Mouse (Mus musculus): Measurements from ENCODE around the gene Slc22a16.
"Not testable (repeated sequence)": the region's sequence is repeated elsewhere in the genome, so short reads cannot be mapped to it uniquely, and the experiment has no call there.

Gene Slc22a16

GRCm38 (mm10) chr10:40570036-40570435 is at the start of gene Slc22a16:
TSS of gene Slc22a16 (plus strand) at chr10:40570336.
- DNase-seq (ENCODE audit: low read depth, low spot score) = no peak

DNA sequence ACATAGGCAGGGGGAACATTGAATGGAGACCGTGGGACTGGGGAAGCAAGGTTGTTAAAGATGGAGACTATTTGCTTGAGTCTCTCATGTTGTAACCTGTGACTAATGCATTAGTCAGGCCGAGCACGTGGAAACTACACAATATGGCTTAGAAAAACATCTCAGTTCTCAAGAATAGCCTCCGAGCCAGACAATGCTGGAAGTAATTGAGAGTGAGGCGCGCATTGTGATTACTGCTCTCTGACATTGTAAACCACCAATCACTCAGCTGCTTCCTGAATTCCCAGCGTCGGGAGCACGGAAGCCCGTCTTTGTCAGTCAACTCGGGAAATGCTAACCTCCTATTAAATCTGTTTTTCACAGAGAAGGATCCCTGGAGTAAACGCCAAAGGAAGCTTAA is 48.6 kb upstream of the Slc22a16 start:
- DNase-seq (ENCODE audit: low read depth, low spot score) = no peak

GRCm38 (mm10) chr10:40523312-40523975 is 46.7 kb upstream of the Slc22a16 start:
- DNase-seq (ENCODE audit: low read depth, low spot score) = no peak

GRCm38 (mm10) chr10:40524032-40524806 is 45.9 kb upstream of the Slc22a16 start:
- DNase-seq (ENCODE audit: low read depth, low spot score) = no peak

DNA sequence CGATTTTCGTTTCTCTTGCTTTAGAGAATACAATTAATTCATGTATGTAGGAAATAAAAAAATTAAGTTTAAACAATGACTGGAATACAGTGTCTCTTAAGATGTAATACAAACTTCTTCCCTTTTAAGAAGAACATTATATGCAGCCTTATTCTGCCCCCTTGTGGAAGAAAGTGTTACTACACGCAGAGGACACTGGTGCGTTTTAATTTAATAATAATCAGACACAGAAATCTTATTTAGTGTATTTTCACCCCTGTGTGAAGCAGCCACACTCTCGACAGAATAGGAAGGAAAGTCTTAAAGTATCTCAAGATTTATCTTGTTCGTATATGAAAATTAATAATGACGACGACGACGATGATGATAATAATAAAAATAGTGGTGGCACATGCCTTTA is 45.1 kb upstream of the Slc22a16 start:
- DNase-seq (ENCODE audit: low read depth, low spot score) = peak; percentile 58

DNA sequence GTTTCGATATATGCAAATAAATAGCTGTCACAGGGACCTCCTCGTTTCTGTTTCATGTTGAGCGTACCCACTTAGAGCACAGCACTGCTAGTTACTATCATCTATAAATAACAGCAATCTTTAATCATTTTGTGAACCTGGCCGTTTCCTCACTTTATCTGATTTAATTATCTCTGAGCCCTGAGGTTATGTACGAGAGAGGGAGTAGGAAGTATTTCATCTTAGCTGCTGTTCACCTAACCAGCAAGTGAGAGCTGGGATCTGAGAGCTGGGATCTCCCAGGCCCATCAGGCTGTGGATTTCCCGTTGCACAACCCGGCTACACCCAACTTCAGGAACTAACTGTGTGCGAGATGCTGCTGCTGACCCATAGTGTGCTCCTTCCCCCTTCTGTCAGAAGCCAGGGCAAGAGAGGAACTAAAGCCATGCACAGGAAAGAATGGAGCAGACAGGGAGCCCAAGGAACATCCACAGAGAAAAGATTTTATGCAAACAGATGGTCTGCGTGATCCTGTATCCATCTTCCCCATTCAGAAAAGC is 44.5 kb upstream of the Slc22a16 start:
- DNase-seq (ENCODE audit: low read depth, low spot score) = no peak

DNA sequence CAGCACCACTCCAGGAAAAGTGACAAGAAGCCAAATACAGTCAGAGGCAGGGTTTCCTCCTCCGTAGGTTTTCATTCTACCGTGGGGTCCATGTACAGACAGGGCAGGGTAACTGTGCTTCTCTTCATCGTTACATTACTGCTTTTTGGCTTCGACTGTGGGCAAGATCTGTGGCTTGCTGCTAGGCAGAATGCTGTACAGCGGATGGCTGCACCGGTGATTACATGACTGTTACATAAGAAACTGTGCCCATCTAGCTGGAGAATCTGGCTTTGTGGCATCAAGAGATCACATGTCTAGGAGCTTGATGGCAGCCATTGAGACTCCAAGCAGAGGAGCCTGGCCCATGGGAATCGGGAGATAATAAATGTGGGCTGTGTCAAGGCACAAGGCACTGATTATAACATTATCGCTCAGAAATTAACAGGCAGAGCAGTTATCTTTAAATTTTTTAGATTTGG is 43.8 kb upstream of the Slc22a16 start:
- no peak for DNase-seq (ENCODE audit: low read depth, low spot score)

DNA sequence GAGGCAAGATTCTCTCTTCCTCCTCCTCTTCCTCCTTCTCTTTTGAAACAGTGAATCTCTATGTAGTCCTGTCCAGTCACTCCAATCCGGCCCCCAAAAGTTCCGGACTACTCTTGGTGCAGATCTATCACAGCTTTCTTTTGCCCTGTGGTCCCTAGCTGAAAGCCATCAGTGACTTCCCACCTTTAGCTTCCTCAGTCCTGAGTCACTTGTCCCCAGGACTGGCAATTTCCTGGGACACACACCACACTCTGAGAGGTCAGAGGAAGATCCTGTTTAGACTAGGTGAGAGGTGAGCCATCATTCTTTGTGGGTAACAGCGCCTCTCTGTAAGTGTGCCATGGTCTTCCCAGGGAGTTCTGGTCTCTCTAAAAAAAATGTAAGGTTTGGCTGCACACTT is 43.1 kb upstream of the Slc22a16 start:
- DNase-seq (ENCODE audit: low read depth, low spot score) = no peak

GRCm38 (mm10) chr10:40527573-40527972 is 42.6 kb upstream of the Slc22a16 start:
- DNase-seq (ENCODE audit: low read depth, low spot score) = no peak

DNA sequence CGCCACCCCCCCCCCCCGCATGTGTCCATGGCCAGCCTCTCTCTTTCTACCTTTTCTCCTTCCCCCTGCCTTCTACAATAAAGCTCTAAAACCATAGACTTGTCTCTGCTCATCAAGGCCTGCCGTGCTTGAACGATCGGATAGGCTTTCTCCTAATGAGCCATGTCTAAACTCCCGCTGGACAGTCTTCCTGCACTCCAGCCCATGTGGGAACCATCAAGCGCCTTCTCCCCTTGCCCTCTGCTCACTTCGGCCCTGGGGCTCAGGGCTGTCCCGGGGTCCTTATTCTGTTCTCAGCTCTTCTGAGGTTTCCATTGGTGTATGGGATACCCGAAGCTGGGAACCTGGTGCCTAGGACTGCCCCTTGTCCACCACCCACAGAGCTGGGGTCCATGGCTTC is 41.5 kb upstream of the Slc22a16 start:
- no peak for DNase-seq (ENCODE audit: low read depth, low spot score)

DNA sequence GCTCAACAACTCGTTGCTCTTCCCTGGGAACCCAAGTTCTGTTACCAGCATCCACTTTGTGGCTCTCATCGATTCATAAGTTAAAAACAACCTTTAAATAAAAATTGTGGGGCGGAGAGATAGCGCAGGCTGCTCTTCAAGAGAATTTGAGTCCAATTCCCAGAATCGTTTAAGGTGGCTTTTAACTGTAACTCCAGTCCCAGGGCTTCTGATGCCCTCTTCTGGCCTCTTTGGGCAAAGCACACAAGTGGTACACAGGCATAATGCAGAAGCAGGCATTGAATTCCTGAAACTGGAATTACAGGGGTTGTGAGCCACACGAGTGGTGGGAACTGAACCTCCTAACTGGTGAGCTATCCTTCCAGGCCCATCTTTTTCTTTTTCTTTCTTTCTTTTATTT is 40.5 kb upstream of the Slc22a16 start:
- peak; percentile 9 for DNase-seq (ENCODE audit: low read depth, low spot score)

DNA sequence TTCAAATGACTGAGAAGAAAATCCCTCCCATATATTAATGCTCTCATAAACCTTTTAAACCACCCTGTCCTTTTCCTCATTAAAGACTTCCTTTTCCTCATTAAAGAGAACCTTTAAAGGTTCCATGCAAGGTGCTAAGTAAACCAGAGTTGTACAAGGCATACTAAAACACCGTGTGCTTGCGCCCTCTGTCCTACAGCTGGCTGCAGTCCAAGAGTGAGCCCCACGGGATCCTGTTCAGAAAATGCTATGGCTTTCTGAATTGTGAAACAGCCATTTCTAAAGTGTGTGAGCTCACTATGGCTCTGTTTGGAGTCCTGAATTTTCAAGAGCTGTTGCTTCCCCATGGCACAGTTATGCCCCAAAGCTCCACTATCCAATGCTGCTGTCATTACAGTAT is 39.5 kb upstream of the Slc22a16 start:
- DNase-seq (ENCODE audit: low read depth, low spot score) = no peak

DNA sequence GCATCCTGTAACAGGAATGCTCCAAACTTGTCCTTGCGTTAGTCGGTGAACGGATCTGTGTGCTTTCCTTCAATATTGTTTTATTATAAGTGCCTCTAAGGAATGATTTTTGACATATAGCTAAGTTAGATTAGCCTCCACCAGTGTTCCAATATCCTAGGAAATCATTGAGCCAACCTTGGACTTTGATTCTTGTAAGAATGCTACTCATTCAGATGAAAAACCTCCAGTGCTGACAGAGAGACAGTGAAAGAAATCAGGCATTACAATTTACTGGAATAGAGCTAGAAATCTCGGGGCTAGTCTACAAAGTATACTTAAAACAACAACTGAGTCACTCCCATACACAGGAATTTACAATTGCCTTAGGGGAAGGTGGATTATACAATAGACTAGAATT is 37.5 kb upstream of the Slc22a16 start:
- DNase-seq (ENCODE audit: low read depth, low spot score) = not testable (repeated sequence)

- no peak for DNase-seq (ENCODE audit: low read depth, low spot score)
Measured at GRCm38 (mm10) chr10:40541351-40541750, 28.8 kb upstream of the Slc22a16 start.

GRCm38 (mm10) chr10:40549317-40549716 is 20.8 kb upstream of the Slc22a16 start:
- DNase-seq (ENCODE audit: low read depth, low spot score) = no peak

DNA sequence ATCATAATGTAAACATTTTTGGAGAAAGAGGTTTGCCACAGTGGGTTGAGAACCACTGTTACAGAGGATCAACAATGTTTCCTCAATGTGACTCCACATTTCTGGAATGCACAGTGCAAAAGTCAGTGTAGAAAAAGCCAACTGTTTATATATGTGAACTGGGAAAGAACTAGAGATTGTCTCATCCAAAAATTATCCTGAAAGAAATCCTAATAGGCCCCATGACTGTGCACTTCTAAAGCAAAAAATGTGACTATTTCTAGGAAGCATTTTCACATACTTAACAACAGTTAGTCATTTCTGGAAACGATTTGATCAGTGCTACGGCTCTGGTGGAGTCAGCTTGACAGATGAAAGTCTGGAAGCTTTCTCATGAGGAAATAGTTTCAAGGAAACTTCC is 18.3 kb upstream of the Slc22a16 start:
- no peak for DNase-seq (ENCODE audit: low read depth, low spot score)

DNA sequence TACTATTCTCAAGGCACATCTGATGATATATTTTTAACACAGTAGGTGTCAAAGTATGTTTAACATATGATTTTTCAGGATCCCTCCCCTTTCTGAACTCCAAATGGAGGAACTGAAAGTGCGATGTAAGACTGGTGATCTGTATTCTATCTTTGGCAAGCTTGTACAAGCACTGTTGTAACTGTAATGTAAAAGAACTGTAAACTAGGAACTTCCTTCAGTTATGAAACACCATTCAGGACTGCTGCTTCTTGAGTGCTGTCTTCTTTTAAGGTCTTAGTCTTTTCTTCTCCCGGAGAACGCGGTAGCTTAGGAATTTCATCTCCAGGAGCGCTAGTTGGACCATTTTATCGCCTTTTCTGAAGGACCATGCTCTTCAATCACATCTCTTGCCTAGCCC is 4.4 kb upstream of the Slc22a16 start:
- DNase-seq (ENCODE audit: low read depth, low spot score) = not testable (repeated sequence)

DNA sequence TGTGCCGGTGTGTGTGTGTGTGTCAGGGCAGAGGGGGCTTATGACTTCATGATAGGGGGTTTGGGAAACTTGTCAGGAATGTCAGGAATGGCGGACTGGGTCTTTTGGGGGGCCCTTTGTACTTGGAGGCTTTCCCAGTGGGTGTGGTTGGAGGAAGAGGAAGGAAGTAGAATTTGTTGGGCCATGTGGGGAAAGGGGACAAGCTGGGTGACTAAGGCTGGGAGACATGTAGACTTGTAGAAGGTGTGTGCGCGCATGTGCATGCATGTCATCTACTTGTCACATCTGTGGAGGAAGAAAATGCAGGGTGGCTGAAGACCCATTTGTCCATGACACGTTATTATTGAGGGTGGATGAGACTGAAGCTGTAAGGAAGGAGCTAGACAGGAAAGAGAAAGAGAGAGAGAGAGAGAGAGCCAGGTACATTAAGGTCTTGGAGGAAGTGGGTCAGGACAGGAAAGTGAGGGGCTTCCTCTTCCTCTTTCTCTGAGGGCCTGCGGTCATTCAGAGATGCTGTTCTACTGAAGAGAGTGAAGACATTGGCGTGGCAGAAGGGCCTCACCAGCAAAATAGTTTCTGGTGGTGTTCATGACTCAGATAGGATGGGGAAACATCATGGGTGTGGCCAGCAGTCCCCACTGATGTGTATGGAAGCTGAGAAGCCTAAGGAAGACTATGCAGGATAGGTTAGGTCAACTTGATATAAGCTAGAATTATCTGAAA is 5.9 kb downstream of the Slc22a16 start:
- no peak for DNase-seq (ENCODE audit: low read depth, low spot score)

- peak; percentile 9 for DNase-seq (ENCODE audit: low read depth, low spot score)
Measured at GRCm38 (mm10) chr10:40583584-40584255, 13.6 kb downstream of the Slc22a16 start.

DNA sequence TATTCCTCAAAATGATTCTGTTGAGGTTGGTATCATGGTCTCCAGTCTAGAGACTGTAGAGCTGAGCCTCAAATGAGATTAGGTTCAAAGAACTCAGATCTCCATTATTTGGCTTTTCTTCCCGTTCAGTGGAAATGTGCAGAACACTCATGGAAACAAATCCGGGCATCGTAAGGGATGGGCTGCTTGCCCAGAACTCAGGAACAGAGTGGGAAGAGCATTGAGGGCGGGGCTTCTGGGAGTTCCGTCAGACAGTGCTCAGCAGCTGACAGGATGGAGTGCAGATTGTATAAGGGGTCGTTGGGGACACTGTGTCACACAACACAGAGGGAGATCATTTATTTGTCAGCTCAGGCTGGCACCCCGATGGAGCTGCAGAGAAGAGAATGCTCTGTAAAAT is 22.1 kb downstream of the Slc22a16 start:
- DNase-seq (ENCODE audit: low read depth, low spot score) = no peak

- DNase-seq (ENCODE audit: low read depth, low spot score) = no peak
Measured at GRCm38 (mm10) chr10:40597177-40597576, 27.0 kb downstream of the Slc22a16 start.

Data from retina, postnatal 7 days (tissue).